Mouse (Mus musculus): ENCODE measurements around the gene Hyls1. TPM values are rescaled to one million over a fixed set of nuclear protein-coding genes. Genes with fewer than 3 reads are reported as not detected.

Gene Hyls1
- polyA plus RNA-seq, 1 experiment, result 0.34 TPM

DNA sequence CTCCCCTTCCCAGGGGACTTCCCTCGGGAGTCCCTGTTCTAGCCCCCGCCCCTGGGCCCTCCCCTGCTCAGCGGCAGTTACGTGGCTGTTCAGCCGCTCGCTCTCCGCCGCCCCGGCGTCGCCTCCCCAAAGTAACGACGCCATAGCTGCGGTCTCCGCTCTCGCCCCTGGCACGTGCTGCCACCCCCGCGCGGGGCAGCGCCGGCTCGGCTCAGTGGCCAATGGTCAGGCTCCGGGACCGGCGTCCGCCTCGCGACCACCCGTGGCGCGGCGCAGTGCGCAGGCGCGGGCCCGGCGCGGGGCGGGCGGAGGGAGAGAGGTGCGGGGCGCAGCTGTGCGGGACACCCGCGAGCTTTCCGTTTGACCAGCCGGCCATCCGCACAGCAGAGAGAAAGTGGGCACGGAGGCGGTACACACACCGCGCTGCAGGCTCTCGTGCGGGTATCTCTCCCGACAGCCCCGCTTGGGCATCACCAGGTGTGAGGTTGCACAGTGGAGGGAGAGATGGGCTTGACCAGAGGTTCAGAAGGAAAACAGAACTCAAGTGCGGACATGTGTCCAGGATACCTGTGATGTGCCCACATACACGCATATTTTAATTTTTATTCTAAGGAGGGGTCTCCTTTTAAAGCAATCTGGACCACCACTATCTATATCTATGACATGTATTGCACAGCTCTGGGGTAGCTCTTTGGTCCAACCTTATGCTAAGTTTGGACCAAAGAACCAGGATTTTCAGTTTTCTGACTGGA, 11.8 kb downstream of the Hyls1 start, which contains the start of the genes Ddx25 and Pus3:
Ddx25 (minus strand) TSS at position 272 of the 752 bp plus-strand sequence.
Pus3 (plus strand) TSS at position 339 of the 752 bp plus-strand sequence.
- peaks cover 7% of the 10 kb centered on the region for H3K4me1 ChIP-seq (ENCODE audit: control insufficient read depth, insufficient read depth, insufficient read length, low read length)
- peak within 1 kb of the TSS; percentile 65 for H3K4me3 ChIP-seq (ENCODE audit: low read depth, low read length)
- peaks cover 16% of the 10 kb centered on the region for H3K27me3 ChIP-seq (ENCODE audit: control insufficient read depth, insufficient read depth, low read length)
- no peak for TF ChIP-seq POLR2A (IDR thresholded peaks at IDR 0.05; ENCODE audit: low read depth, low read length)
- TF ChIP-seq CTCF (IDR thresholded peaks at IDR 0.05; ENCODE audit: extremely low read depth, insufficient read length, insufficient replicate concordance, low read depth, low read length), result no peak
- peaks cover 7% of the 10 kb centered on the region for H3K36me3 ChIP-seq (ENCODE audit: control insufficient read depth, insufficient read depth, low read length)
- 2% methylated on average over 59 of the region's 59 CpGs for WGBS
- no peak within 1 kb of the TSS for H3K27ac ChIP-seq (ENCODE audit: insufficient read depth, low read depth, low read length)

DNA sequence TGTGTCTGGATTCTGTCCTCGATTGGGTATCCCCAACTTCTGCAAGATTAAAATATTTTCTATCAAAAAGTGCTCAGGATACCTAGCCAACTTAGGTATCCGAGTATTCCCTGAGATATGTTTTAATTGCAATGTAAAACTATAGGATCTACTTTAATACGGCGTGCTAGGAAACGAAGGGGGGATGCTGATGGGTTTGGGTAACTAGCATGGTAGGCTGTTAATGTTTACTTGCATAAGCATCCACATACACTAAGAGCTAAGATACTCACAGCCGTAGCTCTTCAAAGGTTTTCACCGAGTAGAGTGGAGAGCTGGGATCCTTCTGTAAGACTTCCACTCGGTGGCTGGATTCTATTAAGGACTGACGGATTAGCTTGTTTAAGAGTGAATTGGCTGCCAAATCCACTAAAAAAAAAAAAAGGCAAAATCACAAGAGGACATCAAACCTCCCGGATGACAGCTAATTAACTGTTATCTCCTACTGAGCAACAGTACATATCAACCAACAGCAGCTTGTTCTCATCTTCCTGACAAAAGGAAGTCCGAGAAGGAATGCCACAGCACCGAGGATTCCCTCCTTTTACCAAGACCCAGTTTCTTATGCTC, 13.6 kb downstream of the Hyls1 start:
- peaks cover 5% of the 10 kb centered on the region for H3K36me3 ChIP-seq (ENCODE audit: control insufficient read depth, insufficient read depth, low read length)
- peaks cover 16% of the 10 kb centered on the region for H3K27me3 ChIP-seq (ENCODE audit: control insufficient read depth, insufficient read depth, low read length)
- TF ChIP-seq CTCF (IDR thresholded peaks at IDR 0.05; ENCODE audit: extremely low read depth, insufficient read length, insufficient replicate concordance, low read depth, low read length), result no peak
- TF ChIP-seq POLR2A (IDR thresholded peaks at IDR 0.05; ENCODE audit: low read depth, low read length), result no peak
- H3K27ac ChIP-seq (ENCODE audit: insufficient read depth, low read depth, low read length), result no peak overlapping the region
- H3K4me1 ChIP-seq (ENCODE audit: control insufficient read depth, insufficient read depth, insufficient read length, low read length), result peaks cover 7% of the 10 kb centered on the region
- 67% methylated on average over 12 of the region's 12 CpGs for WGBS
- H3K4me3 ChIP-seq (ENCODE audit: low read depth, low read length), result no peak overlapping the region

DNA sequence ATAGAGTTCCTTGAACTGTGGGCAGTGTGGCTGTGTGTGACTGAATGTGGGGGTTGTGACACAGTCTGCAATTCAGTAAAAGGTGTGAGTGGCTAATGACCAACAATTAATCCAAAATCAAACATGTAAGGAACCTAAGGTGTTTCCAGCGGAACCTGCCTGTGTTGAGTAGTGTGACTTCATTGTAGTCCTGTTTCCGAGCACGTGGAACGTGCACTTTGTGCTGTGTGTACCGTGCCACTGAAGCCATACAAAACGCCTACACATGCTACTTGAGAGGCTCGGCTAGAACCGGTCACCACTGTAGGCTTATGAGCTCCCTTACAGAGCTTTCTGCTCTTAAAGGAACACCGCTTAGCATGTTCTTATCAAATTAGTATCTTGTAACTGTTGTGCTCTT, 21.7 kb downstream of the Hyls1 start:
- H3K27me3 ChIP-seq (ENCODE audit: control insufficient read depth, insufficient read depth, low read length), result peaks cover 3% of the 10 kb centered on the region; the same call in 1 of the 2 replicates
- H3K27ac ChIP-seq (ENCODE audit: insufficient read depth, low read depth, low read length), result no peak overlapping the region
- WGBS, result 69% methylated on average over 9 of the region's 9 CpGs
- TF ChIP-seq POLR2A (IDR thresholded peaks at IDR 0.05; ENCODE audit: low read depth, low read length) (no peak), CTCF (IDR thresholded peaks at IDR 0.05; ENCODE audit: extremely low read depth, insufficient read length, insufficient replicate concordance, low read depth, low read length) (no peak)
- H3K4me3 ChIP-seq (ENCODE audit: low read depth, low read length), result no peak overlapping the region
- no peaks in the 10 kb centered on the region for H3K4me1 ChIP-seq (ENCODE audit: control insufficient read depth, insufficient read depth, insufficient read length, low read length)
- H3K36me3 ChIP-seq (ENCODE audit: control insufficient read depth, insufficient read depth, low read length), result no peaks in the 10 kb centered on the region

DNA sequence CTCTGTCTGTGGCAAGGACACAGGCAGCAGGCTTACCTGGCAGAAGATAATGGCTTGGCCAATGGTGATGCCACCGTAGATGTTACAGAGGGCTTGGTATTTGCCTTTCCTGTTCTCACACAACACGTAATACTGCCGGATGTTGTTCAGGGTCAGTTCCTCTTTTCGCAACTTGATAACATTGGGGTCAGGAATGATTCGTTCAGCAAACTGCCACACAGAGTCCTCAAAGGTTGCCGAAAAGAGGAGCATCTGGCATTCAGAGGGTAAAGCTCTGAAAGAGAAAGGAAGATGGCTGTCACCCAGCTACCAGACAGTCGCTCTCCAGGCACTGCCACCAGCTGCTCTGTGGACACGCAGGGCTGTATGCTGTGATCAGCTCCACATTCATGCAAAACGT, 23.5 kb downstream of the Hyls1 start:
- WGBS, result 65% methylated on average over 9 of the region's 9 CpGs
- H3K4me3 ChIP-seq (ENCODE audit: low read depth, low read length), result peak overlapping the region; percentile 8; the same call in 1 of the 2 replicates
- H3K36me3 ChIP-seq (ENCODE audit: control insufficient read depth, insufficient read depth, low read length), result no peaks in the 10 kb centered on the region
- H3K4me1 ChIP-seq (ENCODE audit: control insufficient read depth, insufficient read depth, insufficient read length, low read length), result no peaks in the 10 kb centered on the region
- 0 out of 2 replicates have a peak, but pooled peaks cover 3% of the 10 kb centered on the region for H3K27me3 ChIP-seq (ENCODE audit: control insufficient read depth, insufficient read depth, low read length)
- H3K27ac ChIP-seq (ENCODE audit: insufficient read depth, low read depth, low read length), result no peak overlapping the region
- TF ChIP-seq POLR2A (IDR thresholded peaks at IDR 0.05; ENCODE audit: low read depth, low read length) (no peak), CTCF (IDR thresholded peaks at IDR 0.05; ENCODE audit: extremely low read depth, insufficient read length, insufficient replicate concordance, low read depth, low read length) (no peak)

DNA sequence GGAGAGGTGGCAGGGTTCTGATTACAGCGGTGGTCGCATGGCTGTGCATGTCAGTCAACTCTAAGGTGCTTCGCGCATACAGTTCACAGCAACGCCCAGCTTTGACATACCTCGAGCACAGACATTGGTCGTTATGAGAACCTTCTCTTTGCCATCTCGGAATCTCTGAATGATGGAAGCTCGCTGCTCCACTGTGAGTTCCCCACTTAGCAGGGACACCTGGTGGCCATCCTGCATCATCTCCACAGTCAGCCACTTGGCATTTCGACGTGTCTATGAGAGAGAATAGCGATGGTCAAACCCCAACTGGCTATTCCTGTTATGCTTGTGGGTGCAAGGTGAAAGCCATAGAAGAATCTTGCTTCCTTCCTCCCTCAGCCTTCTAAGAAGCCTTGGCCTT, 24.5 kb downstream of the Hyls1 start:
- Histone ChIP-seq H3K27me3 (ENCODE audit: control insufficient read depth, insufficient read depth, low read length) (no peaks in the 10 kb centered on the region), H3K27ac (ENCODE audit: insufficient read depth, low read depth, low read length) (no peak overlapping the region), H3K4me1 (ENCODE audit: control insufficient read depth, insufficient read depth, insufficient read length, low read length) (no peaks in the 10 kb centered on the region), H3K4me3 (ENCODE audit: low read depth, low read length) (no peak overlapping the region), H3K36me3 (ENCODE audit: control insufficient read depth, insufficient read depth, low read length) (no peaks in the 10 kb centered on the region)
- no peak for TF ChIP-seq POLR2A (IDR thresholded peaks at IDR 0.05; ENCODE audit: low read depth, low read length)
- TF ChIP-seq CTCF (IDR thresholded peaks at IDR 0.05; ENCODE audit: extremely low read depth, insufficient read length, insufficient replicate concordance, low read depth, low read length), result no peak; the same call in 1 of the 2 replicates
- WGBS, result 68% methylated on average over 12 of the region's 12 CpGs

DNA sequence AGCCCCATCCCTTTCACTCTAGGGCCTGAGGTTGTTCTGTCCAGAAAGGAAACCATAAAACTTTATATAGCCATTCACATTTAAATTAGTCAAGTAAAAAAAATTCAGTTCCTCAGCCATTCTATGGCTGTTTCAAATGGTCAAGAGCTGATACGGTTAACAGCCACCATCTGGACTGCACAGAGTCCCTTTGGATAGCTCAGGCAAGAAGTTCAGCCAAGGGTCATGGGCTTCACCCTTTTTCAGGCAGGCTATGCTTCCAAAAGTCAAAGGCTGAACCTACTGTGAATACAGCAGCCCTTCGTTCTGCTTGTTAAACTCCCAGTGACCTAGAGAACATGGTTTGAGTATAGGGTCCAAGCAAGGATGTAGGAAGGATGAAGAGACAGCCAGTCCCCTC, 25.5 kb downstream of the Hyls1 start:
- H3K36me3 ChIP-seq (ENCODE audit: control insufficient read depth, insufficient read depth, low read length), result no peaks in the 10 kb centered on the region
- 70% methylated on average over 2 of the region's 2 CpGs for WGBS
- H3K27ac ChIP-seq (ENCODE audit: insufficient read depth, low read depth, low read length), result no peak overlapping the region
- H3K4me1 ChIP-seq (ENCODE audit: control insufficient read depth, insufficient read depth, insufficient read length, low read length), result no peaks in the 10 kb centered on the region
- TF ChIP-seq POLR2A (IDR thresholded peaks at IDR 0.05; ENCODE audit: low read depth, low read length) (no peak), CTCF (IDR thresholded peaks at IDR 0.05; ENCODE audit: extremely low read depth, insufficient read length, insufficient replicate concordance, low read depth, low read length) (no peak)
- H3K4me3 ChIP-seq (ENCODE audit: low read depth, low read length), result no peak overlapping the region
- no peaks in the 10 kb centered on the region for H3K27me3 ChIP-seq (ENCODE audit: control insufficient read depth, insufficient read depth, low read length)

All from small intestine, adult 2 months (tissue).